Mouse (Mus musculus): ENCODE results near the gene Isg20l2. TPM values are rescaled to one million over a fixed set of nuclear protein-coding genes. Genes with fewer than 3 reads are reported as not detected.

Gene Isg20l2
- total RNA-seq, 2 experiments from 2014 or later = 11.6 to 16.8 TPM

GRCm38 (mm10) chr3:87909874-87910273 is 20.2 kb upstream of the Isg20l2 start:
- ATAC-seq (replicated peaks; ENCODE audit: low FRiP score, poor library complexity, severe bottlenecking) = no peak

GRCm38 (mm10) chr3:87910573-87911141 is 19.5 kb upstream of the Isg20l2 start:
- no peak for ATAC-seq (replicated peaks; ENCODE audit: low FRiP score, poor library complexity, severe bottlenecking)

- ATAC-seq (replicated peaks; ENCODE audit: low FRiP score, poor library complexity, severe bottlenecking) = no peak
Measured at GRCm38 (mm10) chr3:87913491-87913890, 16.6 kb upstream of the Isg20l2 start.

- ATAC-seq (replicated peaks; ENCODE audit: low FRiP score, poor library complexity, severe bottlenecking) = no peak
Measured at GRCm38 (mm10) chr3:87913891-87914290, 16.2 kb upstream of the Isg20l2 start.

DNA sequence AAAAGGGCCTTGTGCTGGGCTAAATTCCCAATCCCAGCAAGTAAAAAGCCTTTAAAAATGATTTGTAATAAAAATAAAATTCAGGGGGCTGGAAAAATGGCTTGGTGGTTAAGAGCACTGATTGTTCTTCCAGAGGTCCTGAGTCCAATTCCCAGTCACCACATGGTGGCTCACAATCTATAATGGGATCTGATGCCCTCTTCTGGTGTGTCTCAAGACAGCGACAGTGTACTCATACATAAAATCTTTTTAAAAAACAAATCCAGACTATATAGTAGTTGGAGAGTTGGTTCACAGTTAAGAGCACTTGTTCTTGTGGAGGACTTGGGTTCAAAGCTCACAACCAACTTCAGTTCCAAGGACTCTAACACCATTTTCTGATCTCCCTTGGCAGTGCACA is 13.1 kb upstream of the Isg20l2 start:
- ATAC-seq (replicated peaks; ENCODE audit: low FRiP score, poor library complexity, severe bottlenecking) = no peak

- no peak for ATAC-seq (replicated peaks; ENCODE audit: low FRiP score, poor library complexity, severe bottlenecking)
Measured at GRCm38 (mm10) chr3:87918551-87918950, 11.6 kb upstream of the Isg20l2 start.

DNA sequence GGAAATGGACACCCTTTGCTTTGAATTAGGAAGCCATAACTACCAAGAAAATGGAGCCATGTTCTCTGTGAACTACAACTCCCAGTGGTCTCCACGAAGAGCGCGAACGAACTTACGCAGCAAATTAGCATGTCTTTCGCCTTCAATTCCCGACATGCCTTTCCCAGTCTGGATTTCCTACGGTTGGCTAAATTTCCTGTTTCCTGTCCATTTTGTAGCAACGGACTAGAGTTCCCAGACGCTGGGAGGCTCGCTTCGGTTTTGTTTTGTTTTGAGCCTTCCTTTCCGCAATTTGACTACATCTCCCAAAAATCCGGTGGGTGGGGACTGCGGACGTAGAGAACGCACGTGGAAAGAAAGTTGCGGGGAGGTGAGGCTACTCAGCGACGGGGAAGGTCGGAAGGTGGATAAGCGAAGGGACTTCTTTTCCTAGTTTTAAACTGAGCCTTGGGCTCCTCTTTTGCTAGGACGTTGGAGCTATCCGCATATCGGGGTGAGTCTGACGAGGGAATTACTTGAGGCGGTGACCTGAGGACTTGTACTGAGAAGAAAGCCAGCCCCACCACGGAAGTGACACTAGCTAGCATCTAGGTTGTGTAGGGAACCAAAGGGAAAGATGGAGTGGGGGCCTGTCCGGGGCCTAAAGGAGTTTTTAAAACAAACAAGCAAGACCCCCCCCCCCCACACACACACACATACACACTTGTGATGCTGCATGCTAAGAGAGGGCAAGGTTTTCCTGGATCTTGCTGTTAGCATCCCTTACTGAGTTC is 10.6 kb upstream of the Isg20l2 start, which contains the start of gene Mrpl24:
Gene Mrpl24 (plus strand): TSS at position 171 of the 773 bp plus-strand sequence.
- peak; percentile 82 for ATAC-seq (replicated peaks; ENCODE audit: low FRiP score, poor library complexity, severe bottlenecking)

GRCm38 (mm10) chr3:87920270-87920943 is 9.7 kb upstream of the Isg20l2 start:
- ATAC-seq (replicated peaks; ENCODE audit: low FRiP score, poor library complexity, severe bottlenecking) = no peak

DNA sequence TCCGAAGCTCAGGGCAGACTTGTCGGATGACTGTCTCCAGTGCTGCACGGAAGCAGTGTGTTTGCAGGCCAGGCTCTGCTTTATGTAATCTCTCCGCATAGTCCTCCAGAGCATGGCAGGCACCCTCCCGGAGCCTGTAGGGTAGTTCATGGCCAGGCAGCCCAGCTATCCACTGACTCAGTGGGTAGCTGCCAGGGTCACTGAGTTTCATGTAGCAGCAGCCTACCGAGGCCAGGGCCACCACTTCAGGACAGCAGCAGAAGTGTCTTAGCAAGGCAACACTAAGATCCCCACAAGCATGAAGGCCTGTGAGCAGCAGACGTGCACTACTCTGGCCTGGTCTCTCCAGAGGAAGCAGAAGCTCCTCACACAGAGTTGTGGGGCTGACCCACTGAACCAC is 5.1 kb upstream of the Isg20l2 start:
- no peak for ATAC-seq (replicated peaks; ENCODE audit: low FRiP score, poor library complexity, severe bottlenecking)

- no peak for ATAC-seq (replicated peaks; ENCODE audit: low FRiP score, poor library complexity, severe bottlenecking)
Measured at GRCm38 (mm10) chr3:87927452-87927851, 2.7 kb upstream of the Isg20l2 start.

GRCm38 (mm10) chr3:87929341-87930077 is 605 bp upstream of the Isg20l2 start:
- peak; percentile 62 for ATAC-seq (replicated peaks; ENCODE audit: low FRiP score, poor library complexity, severe bottlenecking)

- no peak for ATAC-seq (replicated peaks; ENCODE audit: low FRiP score, poor library complexity, severe bottlenecking)
Measured at GRCm38 (mm10) chr3:87934026-87934425, 3.9 kb downstream of the Isg20l2 start.

GRCm38 (mm10) chr3:87934501-87934900 is 4.4 kb downstream of the Isg20l2 start:
- ATAC-seq (replicated peaks; ENCODE audit: low FRiP score, poor library complexity, severe bottlenecking) = no peak

DNA sequence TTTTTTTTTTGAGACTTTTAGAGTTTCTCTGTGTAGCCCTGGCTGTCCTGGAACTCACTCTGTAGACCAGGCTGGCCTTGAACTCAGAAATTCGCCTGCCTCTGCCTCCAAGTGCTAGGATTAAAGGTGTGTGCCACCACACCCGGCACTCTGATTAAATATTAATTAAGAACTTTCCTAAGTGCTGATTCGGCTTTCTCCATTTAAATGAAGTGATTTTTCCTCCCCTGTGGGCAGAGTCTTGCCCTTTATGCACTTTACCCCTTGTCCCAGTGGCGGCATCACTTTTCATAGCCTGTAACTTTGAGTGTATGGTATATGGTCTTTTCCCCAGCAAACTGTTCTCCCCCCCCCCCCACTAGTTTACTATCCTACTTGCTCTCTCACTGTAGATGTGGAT is 5.1 kb downstream of the Isg20l2 start:
- no peak for ATAC-seq (replicated peaks; ENCODE audit: low FRiP score, poor library complexity, severe bottlenecking)

- peak; percentile 74 for ATAC-seq (replicated peaks; ENCODE audit: low FRiP score, poor library complexity, severe bottlenecking)
Measured at GRCm38 (mm10) chr3:87935776-87936175, 5.7 kb downstream of the Isg20l2 start.

GRCm38 (mm10) chr3:87940611-87941010 is 10.5 kb downstream of the Isg20l2 start:
- ATAC-seq (replicated peaks; ENCODE audit: low FRiP score, poor library complexity, severe bottlenecking) = no peak

- ATAC-seq (replicated peaks; ENCODE audit: low FRiP score, poor library complexity, severe bottlenecking) = no peak
Measured at GRCm38 (mm10) chr3:87942471-87942870, 12.4 kb downstream of the Isg20l2 start.

GRCm38 (mm10) chr3:87943586-87943985 is 13.5 kb downstream of the Isg20l2 start:
- no peak for ATAC-seq (replicated peaks; ENCODE audit: low FRiP score, poor library complexity, severe bottlenecking)

GRCm38 (mm10) chr3:87944838-87945600 is 14.9 kb downstream of the Isg20l2 start:
- ATAC-seq (replicated peaks; ENCODE audit: low FRiP score, poor library complexity, severe bottlenecking) = no peak

All from erythroid progenitor cell, adult 5-6 weeks (primary cell).